8 mouse cellular contexts compared by ENCODE assay signal in genomic region chr2:33130526-33131483, GRCm38 (mm10). TPM values are rescaled to one million over a fixed set of nuclear protein-coding genes. Genes with fewer than 3 reads are reported as not detected.
A peak's percentile ranks its signal among the peaks of the same experiment; 100 is the strongest.
DNase-seq lines count a peak whose midpoint lies in the region; ATAC-seq and TF ChIP-seq lines count a peak whose summit lies in the region.

No protein-coding gene starts in this region.

- no peak overlapping the region for H3K27ac ChIP-seq in bone marrow macrophage, adult 2 months (ENCODE audit: insufficient read depth, low read depth, low read length)
- H3K27ac ChIP-seq in embryonic fibroblast, embryonic 13.5 days (ENCODE audit: insufficient read depth, low read length) = no peak overlapping the region
- H3K27ac ChIP-seq in kidney, embryonic 14.5 days (ENCODE audit: low read depth, low read length) = no peak overlapping the region
- H3K27ac ChIP-seq in limb, embryonic 15.5 days = peak overlapping the region; percentile 57

- H3K36me3 ChIP-seq in kidney, embryonic 14.5 days (ENCODE audit: control insufficient read depth, insufficient read depth, low read length) = no peaks in the 10 kb centered on the region
- no peaks in the 10 kb centered on the region for H3K36me3 ChIP-seq in limb, embryonic 15.5 days

- peak overlapping the region; percentile 81 for H3K4me2 ChIP-seq in kidney, embryonic 14.5 days (replicated peaks; ENCODE audit: low read depth, low read length)
- peak overlapping the region; percentile 99 for H3K4me2 ChIP-seq in limb, embryonic 15.5 days

- H3K4me1 ChIP-seq in bone marrow macrophage, adult 2 months (ENCODE audit: control insufficient read depth, insufficient read depth, low read length) = peaks cover 8% of the 10 kb centered on the region
- no peaks in the 10 kb centered on the region for H3K4me1 ChIP-seq in embryonic fibroblast, embryonic 13.5 days (ENCODE audit: control insufficient read depth, insufficient read depth, low read length)
- H3K4me1 ChIP-seq in kidney, embryonic 14.5 days (ENCODE audit: control insufficient read depth, insufficient read depth, low read length) = peaks cover 6% of the 10 kb centered on the region; the same call in 1 of the 2 replicates
- peaks cover 21% of the 10 kb centered on the region for H3K4me1 ChIP-seq in limb, embryonic 15.5 days

- ATAC-seq in kidney, embryonic 14.5 days (ENCODE audit: low FRiP score, low TSS enrichment) = peak; percentile 94
- peak; percentile 91 for ATAC-seq in limb, embryonic 15.5 days (ENCODE audit: insufficient number of reproducible peaks, low FRiP score, low TSS enrichment, low read depth)

- H3K9me3 ChIP-seq in kidney, embryonic 14.5 days (ENCODE audit: control insufficient read depth, low read length) = no peaks in the 10 kb centered on the region
- no peaks in the 10 kb centered on the region for H3K9me3 ChIP-seq in limb, embryonic 15.5 days

- TF ChIP-seq POLR2A in bone marrow macrophage, adult 2 months (IDR thresholded peaks at IDR 0.05; ENCODE audit: borderline replicate concordance, low read depth, low read length) = no peak
- no peak; the same call in 1 of the 2 replicates for TF ChIP-seq POLR2A in embryonic fibroblast, embryonic 13.5 days (IDR thresholded peaks at IDR 0.05; ENCODE audit: low read depth, low read length)

- under 1% methylated on average over 51 of the region's 55 CpGs for WGBS in kidney, embryonic 14.5 days
- WGBS in limb, embryonic 15.5 days = under 1% methylated on average over 55 of the region's 55 CpGs

- no peak for TF ChIP-seq CTCF in bone marrow macrophage, adult 2 months (IDR thresholded peaks at IDR 0.05; ENCODE audit: low read depth, low read length)
- TF ChIP-seq CTCF in embryonic fibroblast, embryonic 13.5 days (IDR thresholded peaks at IDR 0.05; ENCODE audit: borderline replicate concordance, insufficient read depth, low read length) = no peak

- peaks cover 4% of the 10 kb centered on the region; the same call in 1 of the 2 replicates for H3K27me3 ChIP-seq in kidney, embryonic 14.5 days (ENCODE audit: control insufficient read depth, insufficient read depth, low read length)
- peaks cover 23% of the 10 kb centered on the region for H3K27me3 ChIP-seq in limb, embryonic 15.5 days

- peak; percentile 98 for DNase-seq in A20 (ENCODE audit: low read depth, low spot score)
- peak; percentile 97 for DNase-seq in heart, adult 9 months (ENCODE audit: low spot score in 2 of 2)
- peak; percentile 85 to 89 for DNase-seq in monocyte, adult 2 months (ENCODE audit: low read depth in 1 of 2, low spot score in 2 of 2)
- DNase-seq in spleen, postnatal 36 days (ENCODE audit: low spot score in 2 of 2) = peak; percentile 95 to 96

- H3K4me3 ChIP-seq in bone marrow macrophage, adult 2 months (ENCODE audit: insufficient read depth, low read length) = peak overlapping the region; percentile 65
- H3K4me3 ChIP-seq in embryonic fibroblast, embryonic 13.5 days (ENCODE audit: insufficient read depth, low read length) = peak overlapping the region; percentile 78
- H3K4me3 ChIP-seq in kidney, embryonic 14.5 days (ENCODE audit: low read length) = peak overlapping the region; percentile 56
- H3K4me3 ChIP-seq in limb, embryonic 15.5 days = peak overlapping the region; percentile 76

- peak overlapping the region; percentile 57 for H3K9ac ChIP-seq in kidney, embryonic 14.5 days (ENCODE audit: low read depth, low read length)
- peak overlapping the region; percentile 76 for H3K9ac ChIP-seq in limb, embryonic 15.5 days

RNA-seq across cellular contexts. Expression of gene Garnl3, which starts 0.6 kb away (rescaled TPM):
- polyA plus RNA-seq in bone marrow macrophage, adult 2 months (2012; ENCODE audit: insufficient read depth, insufficient read length, missing spikeins) = 3.0 and 4.4 TPM in 2 replicates
- 11.9 and 16.6 TPM in 2 replicates for polyA plus RNA-seq in embryonic fibroblast, embryonic 13.5 days (2011; ENCODE audit: insufficient read length, low read depth, missing spikeins)
- 11.6 and 12.1 TPM in 2 replicates for polyA plus RNA-seq in kidney, embryonic 14.5 days (2014; fragmentation: Nextera tagmentation; extraction: Ambion mirVana)
- polyA plus RNA-seq in limb, embryonic 15.5 days (2015; fragmentation: Nextera tagmentation; extraction: Ambion mirVana) = 8.5 and 8.8 TPM in 2 replicates
